Mouse (Mus musculus) lung, embryonic 16.5 days (tissue): ENCODE measurements around the gene Gpr21. TPM values are rescaled to one million over a fixed set of nuclear protein-coding genes. Genes with fewer than 3 reads are reported as not detected.
"Not testable (repeated sequence)": the region's sequence is repeated elsewhere in the genome, so short reads cannot be mapped to it uniquely, and the experiment has no call there.

Source experiments
- ATAC-seq: fragments of 200-750 bp; cut with Nextera tagmentation; 2 replicates; pipeline ENCODE4 v1.8.0; 2017; ENCODE audit warnings: low read depth, mild to moderate bottlenecking, moderate library complexity
- H3K27ac ChIP-seq: fragments of 300-500 bp; sonication (generic); 2 replicates; pipeline ENCODE4 v1.5.1; 2014; ENCODE audit warnings: mild to moderate bottlenecking, control low read depth, low read length
- H3K27me3 ChIP-seq: fragments of 300-500 bp; sonication (generic); 2 replicates; pipeline ENCODE4 v1.6.1; 2014; ENCODE audit warnings: low read depth, low read length, mixed read lengths; ENCODE audit not compliant: control insufficient read depth, insufficient read depth
- H3K36me3 ChIP-seq: fragments of 300-500 bp; sonication (generic); 2 replicates; pipeline ENCODE4 v1.6.1; 2014; ENCODE audit warnings: low read length; ENCODE audit not compliant: control insufficient read depth, insufficient read depth
- H3K4me1 ChIP-seq: fragments of 300-500 bp; sonication (generic); replicated peaks from 2 replicates; pipeline ENCODE4 v1.6.1; 2014; ENCODE audit warnings: low read length, mixed read lengths; ENCODE audit not compliant: control insufficient read depth, insufficient read depth
- H3K4me2 ChIP-seq: fragments of 300-500 bp; sonication (generic); 2 replicates; pipeline ENCODE4 v1.6.1; 2014; ENCODE audit warnings: low read depth, low read length, control low read depth
- H3K4me3 ChIP-seq: fragments of 300-500 bp; sonication (generic); 2 replicates; pipeline ENCODE4 v1.5.1; 2014; ENCODE audit warnings: mild to moderate bottlenecking, low read length, control low read depth
- H3K9ac ChIP-seq: fragments of 300-500 bp; sonication (generic); 2 replicates; pipeline ENCODE4 v1.6.1; 2014; ENCODE audit warnings: low read length, control low read depth
- H3K9me3 ChIP-seq: fragments of 300-500 bp; sonication (generic); 2 replicates; pipeline ENCODE4 v1.6.1; 2016; ENCODE audit warnings: low read length; ENCODE audit not compliant: control insufficient read depth
- WGBS: fragments of 180-500 bp; shearing (Covaris S2); extraction: QIAGEN DNeasy Blood & Tissue Kit; methylation state at CpG from one replicate; pipeline ENCODE4 v1.1.7; 2014; 5-methylcytosine and 5-hydroxymethylcytosine counted together
- polyA plus RNA-seq: library from polyadenylated mRNA; unstranded; fragments of >200 nt; fragmentation: Nextera tagmentation; extraction: Ambion mirVana; gene quantifications from 2 replicates; pipeline ENCODE4 v1.2.1, GENCODE M21; 2015

Gene Gpr21
- polyA plus RNA-seq = 1.3 and 1.7 TPM in 2 replicates

DNA sequence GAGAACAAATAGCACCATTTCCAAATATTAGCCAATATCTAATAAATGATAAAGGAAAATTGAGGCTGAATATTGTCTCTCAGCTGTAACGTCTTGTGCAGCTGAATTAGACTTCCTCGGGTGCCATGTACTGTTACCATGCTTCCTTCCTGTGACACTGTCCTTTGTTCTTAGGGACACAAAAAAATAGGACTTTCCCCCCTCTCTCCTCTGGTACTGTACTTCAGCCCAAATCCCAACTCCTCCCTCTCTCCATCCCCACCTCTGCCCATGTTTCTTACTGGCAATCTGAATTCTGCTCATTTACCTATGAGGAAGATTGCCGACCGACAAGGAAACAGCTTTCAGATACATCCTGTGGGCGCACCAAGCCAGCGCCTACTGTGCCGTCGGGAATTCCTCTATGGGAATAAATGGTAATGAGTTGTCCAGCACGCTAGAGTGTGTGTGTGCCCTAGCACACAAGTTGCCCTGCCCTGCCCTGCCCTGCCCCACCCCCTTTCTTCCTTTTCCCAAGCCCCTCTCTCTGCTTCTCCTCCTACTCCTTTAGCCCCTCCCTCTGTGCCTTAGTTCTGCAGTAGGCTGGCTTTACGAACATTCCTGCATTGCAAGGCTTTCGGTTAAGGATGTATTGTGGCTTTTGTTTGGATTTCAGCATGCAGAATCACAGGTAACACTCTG is at the start of gene Gpr21:
Gpr21 (plus strand) TSS at position 303 of the 681 bp plus-strand sequence.
- peaks cover 4% of the 10 kb centered on the region for H3K4me1 ChIP-seq
- no peaks in the 10 kb centered on the region for H3K27me3 ChIP-seq
- 0 out of 2 replicates have a peak within 1 kb of the TSS, but pooled peaks have one; percentile 22 for H3K27ac ChIP-seq
- H3K4me3 ChIP-seq = peak within 1 kb of the TSS; percentile 31
- peak within 1 kb of the TSS; percentile 43 for H3K4me2 ChIP-seq
- 33% methylated on average over 11 of the region's 11 CpGs for WGBS
- peak; percentile 67 for ATAC-seq
- H3K36me3 ChIP-seq = peaks cover 8% of the 10 kb centered on the region; the same call in 1 of the 2 replicates
- no peaks in the 10 kb centered on the region for H3K9me3 ChIP-seq
- H3K9ac ChIP-seq = peak within 1 kb of the TSS; percentile 32; the same call in 1 of the 2 replicates

DNA sequence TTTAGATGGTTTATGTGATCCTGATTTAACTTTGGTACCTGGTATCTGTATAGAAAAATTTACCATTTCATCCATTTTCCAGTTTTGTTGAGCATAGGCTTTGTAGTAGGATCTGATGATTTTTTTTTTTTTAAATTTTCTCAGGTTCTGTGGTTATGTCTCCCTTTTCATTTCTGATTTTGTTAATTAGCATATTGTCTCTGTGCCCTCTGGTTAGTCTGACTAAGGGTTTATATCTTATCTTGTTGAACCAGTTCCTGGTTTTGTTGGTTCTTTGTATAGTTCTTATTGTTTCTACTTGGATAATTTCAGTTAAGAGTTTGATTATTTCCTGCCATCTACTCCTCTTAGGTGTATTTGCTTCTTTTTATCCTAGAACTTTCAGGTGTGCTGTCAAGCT is 36.6 kb upstream of the Gpr21 start:
- Histone ChIP-seq H3K4me1 (no peaks in the 10 kb centered on the region), H3K36me3 (peaks cover 26% of the 10 kb centered on the region), H3K4me2 (no peak overlapping the region), H3K9me3 (no peaks in the 10 kb centered on the region), H3K9ac (no peak overlapping the region), H3K27ac (no peak overlapping the region), H3K4me3 (no peak overlapping the region), H3K27me3 (no peaks in the 10 kb centered on the region)
- ATAC-seq = no peak

DNA sequence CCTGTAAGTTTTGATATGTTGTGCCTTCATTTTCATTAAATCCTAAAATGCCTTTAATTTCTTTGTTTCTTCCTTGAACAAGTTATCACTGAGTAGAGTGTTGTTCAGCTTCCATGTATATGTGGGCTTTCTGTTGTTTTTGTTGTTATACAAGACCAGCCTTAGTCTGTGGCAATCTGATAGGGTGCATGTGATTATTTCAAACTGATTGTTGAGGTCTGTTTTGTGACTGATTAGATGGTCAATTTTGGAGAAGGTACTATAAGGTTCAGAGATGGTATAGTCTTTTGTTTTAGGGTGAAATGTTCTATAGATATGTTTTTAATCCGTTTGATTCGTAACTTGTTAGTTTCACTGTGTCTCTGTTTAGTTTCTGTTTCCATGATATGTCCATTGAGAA is 36.1 kb upstream of the Gpr21 start:
- Histone ChIP-seq H3K9me3 (no peaks in the 10 kb centered on the region), H3K4me1 (no peaks in the 10 kb centered on the region), H3K4me3 (no peak overlapping the region), H3K36me3 (peaks cover 29% of the 10 kb centered on the region), H3K4me2 (no peak overlapping the region), H3K27ac (no peak overlapping the region), H3K27me3 (no peaks in the 10 kb centered on the region), H3K9ac (no peak overlapping the region)
- 94% methylated on average over 2 of the region's 2 CpGs for WGBS
- no peak for ATAC-seq

DNA sequence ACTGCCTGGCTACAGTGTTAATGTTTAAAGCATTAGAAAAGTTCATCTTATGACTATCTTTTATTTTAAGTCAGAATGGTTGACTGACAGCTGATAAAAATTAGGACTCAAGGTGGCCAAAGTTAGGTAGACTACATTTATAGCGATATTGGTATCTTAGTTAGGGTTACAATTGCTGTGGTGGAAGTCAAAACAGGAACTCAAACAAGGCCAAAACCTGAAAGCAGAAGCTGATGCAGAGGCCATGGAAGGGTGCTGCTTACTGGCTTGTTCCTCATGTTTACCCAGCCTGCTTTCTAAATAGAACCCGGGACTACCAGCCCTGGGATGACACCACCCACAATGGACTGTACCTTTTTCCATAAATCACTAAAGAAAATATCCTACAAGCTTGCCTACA is 32.0 kb upstream of the Gpr21 start:
- H3K9ac ChIP-seq = no peak overlapping the region
- H3K36me3 ChIP-seq = peaks cover 13% of the 10 kb centered on the region
- 83% methylated on average over 2 of the region's 2 CpGs for WGBS
- no peak overlapping the region for H3K4me2 ChIP-seq
- no peak overlapping the region for H3K4me3 ChIP-seq
- no peaks in the 10 kb centered on the region for H3K4me1 ChIP-seq
- no peaks in the 10 kb centered on the region for H3K9me3 ChIP-seq
- H3K27ac ChIP-seq = no peak overlapping the region
- no peak for ATAC-seq
- H3K27me3 ChIP-seq = no peaks in the 10 kb centered on the region

DNA sequence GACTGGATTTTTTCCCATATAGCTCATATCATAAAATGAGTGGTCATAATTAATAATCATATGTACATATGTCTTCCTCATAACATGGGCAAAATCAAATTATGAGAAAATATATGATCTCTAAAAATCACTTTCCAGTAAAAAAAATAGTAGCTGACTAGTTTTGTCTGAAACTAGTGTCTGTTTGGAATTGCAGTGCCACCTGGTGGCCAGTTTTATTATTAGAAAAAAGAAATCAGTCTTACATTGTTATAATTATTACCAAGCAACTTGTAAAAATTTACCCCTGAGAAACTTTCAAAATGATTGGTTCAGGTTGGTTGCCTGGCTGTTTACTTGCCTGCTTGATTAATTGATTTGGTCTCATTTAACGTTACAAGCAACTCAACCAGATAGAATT is 30.8 kb upstream of the Gpr21 start:
- no peak overlapping the region for H3K4me3 ChIP-seq
- H3K9me3 ChIP-seq = no peaks in the 10 kb centered on the region
- no peaks in the 10 kb centered on the region for H3K4me1 ChIP-seq
- ATAC-seq = no peak
- H3K36me3 ChIP-seq = peaks cover 18% of the 10 kb centered on the region
- H3K27me3 ChIP-seq = no peaks in the 10 kb centered on the region
- H3K27ac ChIP-seq = no peak overlapping the region
- no peak overlapping the region for H3K9ac ChIP-seq
- 86% methylated on average over 1 of the region's 1 CpGs for WGBS
- H3K4me2 ChIP-seq = no peak overlapping the region

DNA sequence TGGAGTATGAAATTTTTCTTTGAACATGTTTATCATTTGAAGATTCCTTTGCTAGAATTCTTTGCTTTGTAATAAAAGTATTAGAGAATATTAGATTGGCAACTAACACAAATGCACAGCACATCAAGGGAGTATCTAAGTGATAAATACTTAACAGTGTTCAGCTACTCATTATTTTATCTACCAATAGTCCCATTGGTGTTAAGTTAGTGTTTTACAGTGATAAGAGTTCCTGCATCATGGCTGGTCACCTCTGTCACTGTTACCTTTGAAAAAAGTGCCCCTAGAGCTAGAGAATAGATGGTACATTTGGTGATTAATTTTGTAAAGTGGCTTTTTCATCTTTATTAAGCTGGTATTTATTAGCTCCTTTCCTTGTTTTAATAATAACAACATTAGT is 29.7 kb upstream of the Gpr21 start:
- no peak overlapping the region for H3K4me3 ChIP-seq
- peaks cover 22% of the 10 kb centered on the region for H3K36me3 ChIP-seq
- no peak overlapping the region for H3K4me2 ChIP-seq
- H3K4me1 ChIP-seq = no peaks in the 10 kb centered on the region
- no peaks in the 10 kb centered on the region for H3K27me3 ChIP-seq
- H3K27ac ChIP-seq = no peak overlapping the region
- no peak for ATAC-seq
- H3K9me3 ChIP-seq = no peaks in the 10 kb centered on the region
- no peak overlapping the region for H3K9ac ChIP-seq

DNA sequence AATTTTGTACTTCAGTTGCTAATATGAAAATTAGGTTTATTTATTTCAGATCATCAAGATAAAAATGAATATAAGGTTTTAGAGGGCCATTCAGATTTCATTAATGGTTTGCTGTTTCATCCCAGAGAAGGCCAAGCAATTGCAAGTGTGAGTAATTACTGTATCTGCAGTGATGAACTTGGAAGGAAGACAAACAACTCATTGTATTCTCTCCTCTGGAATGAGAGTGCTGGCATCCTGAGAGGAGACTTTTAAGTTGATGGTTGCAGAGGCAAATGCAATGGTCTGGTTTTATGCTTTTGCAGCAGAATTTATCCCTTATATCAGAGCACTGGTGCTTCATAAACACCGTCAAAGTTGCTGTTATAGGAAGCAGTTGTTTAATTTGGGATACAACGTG is 27.2 kb upstream of the Gpr21 start:
- Histone ChIP-seq H3K27ac (no peak overlapping the region), H3K36me3 (peaks cover 28% of the 10 kb centered on the region), H3K4me2 (no peak overlapping the region), H3K9ac (no peak overlapping the region), H3K4me1 (no peaks in the 10 kb centered on the region), H3K4me3 (no peak overlapping the region), H3K9me3 (no peaks in the 10 kb centered on the region), H3K27me3 (no peaks in the 10 kb centered on the region)
- no peak for ATAC-seq
- WGBS = 82% methylated on average over 2 of the region's 2 CpGs

DNA sequence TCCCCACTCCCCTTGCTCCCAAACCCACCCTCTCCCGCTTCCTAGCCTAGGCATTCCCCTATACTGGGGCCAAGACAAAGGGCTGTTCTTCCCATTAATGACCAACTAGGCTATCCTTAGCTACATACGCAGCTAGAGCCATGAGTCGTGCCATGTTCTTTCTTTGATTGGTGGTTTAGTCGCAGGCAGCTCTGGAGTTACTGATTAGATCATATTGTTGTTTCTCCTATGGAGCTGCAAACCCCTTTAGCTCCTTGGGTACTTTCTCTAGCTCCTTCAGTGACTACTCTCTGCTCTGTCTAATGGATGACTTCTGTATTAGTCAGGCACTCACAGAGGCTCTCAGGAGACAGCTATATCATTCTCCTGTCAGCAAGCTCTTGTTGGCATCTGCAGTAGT is 18.8 kb upstream of the Gpr21 start:
- 88% methylated on average over 4 of the region's 4 CpGs for WGBS
- Histone ChIP-seq H3K4me2 (no peak overlapping the region), H3K27me3 (no peaks in the 10 kb centered on the region), H3K4me3 (no peak overlapping the region), H3K9ac (no peak overlapping the region), H3K4me1 (no peaks in the 10 kb centered on the region), H3K36me3 (peaks cover 15% of the 10 kb centered on the region), H3K27ac (no peak overlapping the region), H3K9me3 (no peaks in the 10 kb centered on the region)
- ATAC-seq = no peak

DNA sequence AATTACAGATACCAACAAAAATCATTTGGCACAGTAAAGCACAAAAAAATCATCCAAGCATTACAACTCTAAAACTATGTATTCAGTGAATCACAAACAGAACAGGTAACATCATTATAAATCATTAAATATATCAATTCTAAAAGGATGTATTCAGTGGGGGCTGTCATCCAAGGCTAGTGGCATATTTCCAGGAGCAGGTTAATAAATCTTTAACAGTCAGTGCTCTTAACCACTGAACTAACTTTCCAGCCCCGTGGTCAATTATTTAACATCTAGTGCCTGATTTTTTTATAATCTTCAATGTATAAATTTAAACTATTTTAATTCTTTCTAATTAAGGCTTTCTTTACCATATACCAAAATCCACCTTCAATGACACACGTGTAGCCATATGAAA is 10.3 kb upstream of the Gpr21 start:
- not testable (repeated sequence) for H3K9ac ChIP-seq, H3K9me3 ChIP-seq, H3K4me1 ChIP-seq, H3K36me3 ChIP-seq, H3K4me3 ChIP-seq, ATAC-seq, H3K27ac ChIP-seq, H3K4me2 ChIP-seq, H3K27me3 ChIP-seq
- 83% methylated on average over 2 of the region's 2 CpGs for WGBS
